Mouse (Mus musculus) bone marrow macrophage, adult 2 months (primary cell): ENCODE results near the gene Slc35f6.

Source experiments
- CTCF ChIP-seq: IDR thresholded peaks from 2 replicates; pipeline ENCODE4 v1.5.1; 2012; ENCODE audit warnings: low read depth, mild to moderate bottlenecking, low read length, moderate library complexity
- POLR2A ChIP-seq: IDR thresholded peaks from 2 replicates; pipeline ENCODE4 v1.6.1; 2012; ENCODE audit warnings: mild to moderate bottlenecking, low read depth, low read length, borderline replicate concordance

DNA sequence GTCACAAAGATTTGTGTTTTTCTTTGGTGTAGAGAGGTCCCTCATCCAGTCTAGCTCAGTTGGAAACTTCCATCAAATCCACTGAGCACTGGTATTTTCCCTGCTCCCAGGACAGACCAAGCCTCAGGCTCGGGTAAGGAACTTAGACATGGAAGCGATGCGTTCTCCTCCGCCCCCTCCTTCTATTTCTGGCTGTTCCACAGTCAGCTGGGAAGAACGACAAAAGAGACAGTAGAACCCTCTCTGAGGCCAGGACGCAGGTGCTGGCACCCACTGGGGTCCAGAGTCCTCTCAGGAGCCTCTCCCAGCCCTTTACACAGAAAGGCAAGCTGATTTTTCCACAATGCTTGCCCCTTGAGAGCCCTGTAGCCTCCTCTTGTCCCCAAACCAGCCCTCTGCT is 17.3 kb upstream of the Slc35f6 start:
- TF ChIP-seq CTCF (no peak), POLR2A (no peak)
